Mouse (Mus musculus): ENCODE data around the gene Palld.

The Palld gene

GRCm38 (mm10) chr8:61685280-61685679 is 217.2 kb downstream of the Palld start:
- DNase-seq (ENCODE audit: low spot score), result no peak

GRCm38 (mm10) chr8:61684280-61684939 is 218.1 kb downstream of the Palld start:
- DNase-seq (ENCODE audit: low spot score), result no peak

- DNase-seq (ENCODE audit: low spot score), result no peak
These were observed 219.6 kb downstream of the Palld start for GRCm38 (mm10) chr8:61682902-61683301.

- no peak for DNase-seq (ENCODE audit: low spot score)
These were observed 221.3 kb downstream of the Palld start for GRCm38 (mm10) chr8:61681217-61681616.

- DNase-seq (ENCODE audit: low spot score), result no peak
These were observed 225.3 kb downstream of the Palld start for GRCm38 (mm10) chr8:61677227-61677626.

- no peak for DNase-seq (ENCODE audit: low spot score)
These were observed 231.3 kb downstream of the Palld start for GRCm38 (mm10) chr8:61671151-61671550.

GRCm38 (mm10) chr8:61670376-61670775 is 232.1 kb downstream of the Palld start:
- DNase-seq (ENCODE audit: low spot score), result no peak

GRCm38 (mm10) chr8:61666919-61667318 is 235.6 kb downstream of the Palld start:
- no peak for DNase-seq (ENCODE audit: low spot score)

- DNase-seq (ENCODE audit: low spot score), result no peak
These were observed 237.5 kb downstream of the Palld start for GRCm38 (mm10) chr8:61665021-61665420.

- no peak for DNase-seq (ENCODE audit: low spot score)
These were observed 238.3 kb downstream of the Palld start for GRCm38 (mm10) chr8:61664162-61664561.

GRCm38 (mm10) chr8:61662829-61663228 is 239.7 kb downstream of the Palld start:
- DNase-seq (ENCODE audit: low spot score), result no peak

GRCm38 (mm10) chr8:61661611-61662010 is 240.9 kb downstream of the Palld start:
- DNase-seq (ENCODE audit: low spot score), result no peak

GRCm38 (mm10) chr8:61660961-61661360 is 241.5 kb downstream of the Palld start:
- DNase-seq (ENCODE audit: low spot score), result no peak

GRCm38 (mm10) chr8:61651955-61652354 is 250.5 kb downstream of the Palld start:
- no peak for DNase-seq (ENCODE audit: low spot score)

- DNase-seq (ENCODE audit: low spot score), result no peak
These were observed 256.2 kb downstream of the Palld start for GRCm38 (mm10) chr8:61646195-61646835.

- no peak for DNase-seq (ENCODE audit: low spot score)
These were observed 256.8 kb downstream of the Palld start for GRCm38 (mm10) chr8:61645642-61646041.

GRCm38 (mm10) chr8:61643215-61643614 is 259.3 kb downstream of the Palld start:
- DNase-seq (ENCODE audit: low spot score), result no peak

GRCm38 (mm10) chr8:61642358-61642847 is 260.1 kb downstream of the Palld start:
- no peak for DNase-seq (ENCODE audit: low spot score)

GRCm38 (mm10) chr8:61639596-61639995 is 262.9 kb downstream of the Palld start:
- no peak for DNase-seq (ENCODE audit: low spot score)

- DNase-seq (ENCODE audit: low spot score), result no peak
These were observed 263.5 kb downstream of the Palld start for GRCm38 (mm10) chr8:61639008-61639407.

GRCm38 (mm10) chr8:61637736-61638135 is 264.8 kb downstream of the Palld start:
- DNase-seq (ENCODE audit: low spot score), result no peak

- DNase-seq (ENCODE audit: low spot score), result no peak
These were observed 267.7 kb downstream of the Palld start for GRCm38 (mm10) chr8:61634811-61635210.

- DNase-seq (ENCODE audit: low spot score), result no peak
These were observed 270.2 kb downstream of the Palld start for GRCm38 (mm10) chr8:61632331-61632730.

GRCm38 (mm10) chr8:61629631-61629968 is 272.9 kb downstream of the Palld start:
- no peak for DNase-seq (ENCODE audit: low spot score)
